Mouse (Mus musculus) monocyte, adult 5-6 weeks (primary cell): ENCODE measurements around the gene Ccndbp1. TPM values are rescaled to one million over a fixed set of nuclear protein-coding genes. Genes with fewer than 3 reads are reported as not detected.
A peak's percentile ranks its signal among the peaks of the same experiment; 100 is the strongest.
"Not testable (repeated sequence)": the region's sequence is repeated elsewhere in the genome, so short reads cannot be mapped to it uniquely, and the experiment has no call there.

Source experiments
- ATAC-seq: fragments of 153-309, 156-312 bp; replicated peaks from 2 replicates; pipeline ENCODE4 v1.8.0; 2017; ENCODE audit warnings: mild to moderate bottlenecking; ENCODE audit not compliant: low TSS enrichment, insufficient number of reproducible peaks, severe bottlenecking, poor library complexity, low FRiP score
- total RNA-seq: library from RNA; stranded (forward); fragments of 200-1000, 200-491, 200-594 nt; gene quantifications from 3 replicates; pipeline ENCODE4 v1.2.3, GENCODE M21; 2017

Gene Ccndbp1
- 110 to 130 TPM (median 125 TPM) in 3 replicates for total RNA-seq

- ATAC-seq, result peak; percentile 97
Observed at GRCm38 (mm10) chr2:121007925-121008663, at the start of gene Ccndbp1. Gene Ccndbp1, plus strand, starts transcription at chr2:121008403.

GRCm38 (mm10) chr2:120959363-120959762, 48.8 kb upstream of the Ccndbp1 start:
- ATAC-seq, result no peak

GRCm38 (mm10) chr2:120959827-120960226, 48.4 kb upstream of the Ccndbp1 start:
- no peak for ATAC-seq

GRCm38 (mm10) chr2:120960261-120960660, 47.9 kb upstream of the Ccndbp1 start:
- no peak for ATAC-seq

- ATAC-seq, result no peak
Observed at GRCm38 (mm10) chr2:120963110-120963509, 45.1 kb upstream of the Ccndbp1 start.

GRCm38 (mm10) chr2:120965486-120965885, 42.7 kb upstream of the Ccndbp1 start:
- no peak for ATAC-seq

GRCm38 (mm10) chr2:120970045-120970539, 38.1 kb upstream of the Ccndbp1 start:
- peak; percentile 3; the same call in 1 of the 2 replicates for ATAC-seq

GRCm38 (mm10) chr2:120970559-120971080, 37.6 kb upstream of the Ccndbp1 start, which contains the start of gene Ubr1:
Gene Ubr1, minus strand, starts transcription at chr2:120970715.
- ATAC-seq, result peak; percentile 97

- ATAC-seq, result no peak
Observed at GRCm38 (mm10) chr2:120971766-120972165, 36.4 kb upstream of the Ccndbp1 start.

GRCm38 (mm10) chr2:120972257-120972656, 35.9 kb upstream of the Ccndbp1 start:
- ATAC-seq, result not testable (repeated sequence)

- no peak for ATAC-seq
Observed at GRCm38 (mm10) chr2:120972964-120973363, 35.2 kb upstream of the Ccndbp1 start.

- no peak for ATAC-seq
Observed at GRCm38 (mm10) chr2:120976308-120976707, 31.9 kb upstream of the Ccndbp1 start.

GRCm38 (mm10) chr2:120976990-120977925, 30.9 kb upstream of the Ccndbp1 start, which contains the start of gene Tmem62:
Gene Tmem62, plus strand, starts transcription at chr2:120977017.
- ATAC-seq, result peak; percentile 39

GRCm38 (mm10) chr2:120977926-120978692, 30.1 kb upstream of the Ccndbp1 start:
- no peak; the same call in 1 of the 2 replicates for ATAC-seq

- ATAC-seq, result no peak
Observed at GRCm38 (mm10) chr2:120978693-120979037, 29.5 kb upstream of the Ccndbp1 start.

- no peak for ATAC-seq
Observed at GRCm38 (mm10) chr2:120979819-120980218, 28.4 kb upstream of the Ccndbp1 start.

- ATAC-seq, result no peak
Observed at GRCm38 (mm10) chr2:120980861-120981260, 27.3 kb upstream of the Ccndbp1 start.

- no peak for ATAC-seq
Observed at GRCm38 (mm10) chr2:120983611-120984010, 24.6 kb upstream of the Ccndbp1 start.
